Comparison of ENCODE assay signal across 8 mouse cellular contexts in the genomic region with DNA sequence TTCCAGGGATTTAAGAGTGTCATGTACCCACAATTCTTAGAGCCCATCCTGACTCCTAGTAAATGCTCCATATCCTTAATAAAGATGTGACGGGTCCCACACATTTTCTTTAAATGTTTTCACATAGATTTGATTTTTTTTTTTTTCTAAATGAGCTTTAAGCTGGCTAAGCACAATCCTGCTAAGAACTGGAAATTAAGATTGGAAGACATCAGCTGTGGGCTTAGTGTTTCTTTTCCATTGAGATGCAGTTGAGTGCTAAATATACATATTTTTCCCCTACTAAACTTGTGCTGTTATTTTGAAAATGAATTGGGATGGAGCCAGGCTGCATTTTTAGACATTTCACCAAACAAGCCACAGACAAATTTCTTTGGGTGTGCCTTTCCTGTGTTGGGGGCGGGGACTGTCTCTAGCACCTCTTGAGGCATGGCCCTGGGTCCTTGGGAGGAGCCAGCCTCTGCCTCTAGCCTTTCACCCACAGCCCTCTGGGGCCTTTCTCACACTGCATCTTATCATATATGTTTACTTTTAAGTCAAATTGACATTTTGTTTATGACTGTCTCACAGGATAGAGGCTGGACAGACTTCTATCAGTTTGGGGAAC. TPM values are rescaled to one million over a fixed set of nuclear protein-coding genes. Genes with fewer than 3 reads are reported as not detected.
DNase-seq lines count a peak whose midpoint lies in the region; ATAC-seq lines count a peak whose summit lies in the region.
"Had no signal": no experiment of that assay in that cellular context is flagged by ENCODE, and none has a peak within 500 bp of the region (broad histone marks: within the 10 kb centered on the region; RNA-seq: fewer than 3 reads in every experiment).

No protein-coding gene starts in this region.

- H3K27me3 ChIP-seq in heart, embryonic 16.5 days (ENCODE audit: control insufficient read depth, insufficient read depth, low read length): no peaks in the 10 kb centered on the region
- peaks cover 22% of the 10 kb centered on the region for H3K27me3 ChIP-seq in liver, embryonic 12.5 days (replicated peaks)
- no peaks in the 10 kb centered on the region for H3K27me3 ChIP-seq in stomach, embryonic 16.5 days (ENCODE audit: control insufficient read depth, insufficient read depth, low read length)
- H3K27me3 ChIP-seq: limb, embryonic 15.5 days had no signal

- ATAC-seq in CD4-positive, CD25-positive, alpha-beta regulatory T cell, adult 4 months: peak; percentile 73
- ATAC-seq in heart, embryonic 16.5 days (replicated peaks; ENCODE audit: extremely low read depth, insufficient read depth, low FRiP score): no peak
- peak; percentile 76 for ATAC-seq in liver, embryonic 12.5 days
- ATAC-seq in stomach, embryonic 16.5 days (ENCODE audit: insufficient read depth, low FRiP score): peak; percentile 21; the same call in 1 of the 2 replicates

- H3K4me1 ChIP-seq in heart, embryonic 16.5 days (ENCODE audit: control insufficient read depth, insufficient read depth, low read length): peaks cover 27% of the 10 kb centered on the region
- peaks cover 54% of the 10 kb centered on the region for H3K4me1 ChIP-seq in liver, embryonic 12.5 days
- peaks cover 36% of the 10 kb centered on the region for H3K4me1 ChIP-seq in stomach, embryonic 16.5 days (ENCODE audit: control insufficient read depth, insufficient read depth, low read length)

- peak; percentile 21 for DNase-seq in 416B (ENCODE audit: low read depth)
- DNase-seq in retina, postnatal 1 day: no peak
- DNase-seq in cerebellum, postnatal 25 days: no peak

- no peak overlapping the region for H3K4me3 ChIP-seq in heart, embryonic 16.5 days (ENCODE audit: low read length)
- H3K4me3 ChIP-seq in liver, embryonic 12.5 days: no peak overlapping the region
- no peak overlapping the region for H3K4me3 ChIP-seq in stomach, embryonic 16.5 days (replicated peaks; ENCODE audit: low read length)
- H3K4me3 ChIP-seq: limb, embryonic 15.5 days had no signal

- peak overlapping the region; percentile 29; the same call in 1 of the 2 replicates for H3K27ac ChIP-seq in heart, embryonic 16.5 days (ENCODE audit: low read length)
- H3K27ac ChIP-seq in liver, embryonic 12.5 days: peak overlapping the region; percentile 20
- H3K27ac ChIP-seq in stomach, embryonic 16.5 days (ENCODE audit: low read length): peak overlapping the region; percentile 90

- H3K9ac ChIP-seq in heart, embryonic 16.5 days (ENCODE audit: low read length): no peak overlapping the region
- H3K9ac ChIP-seq in liver, embryonic 12.5 days: no peak overlapping the region
- no peak overlapping the region for H3K9ac ChIP-seq in stomach, embryonic 16.5 days (ENCODE audit: low read length)
- H3K9ac ChIP-seq: limb, embryonic 15.5 days had no signal

- H3K36me3 ChIP-seq in heart, embryonic 16.5 days (ENCODE audit: control insufficient read depth, insufficient read depth): no peaks in the 10 kb centered on the region
- H3K36me3 ChIP-seq in liver, embryonic 12.5 days: 0 out of 2 replicates have a peak, but pooled peaks cover 5% of the 10 kb centered on the region
- H3K36me3 ChIP-seq in stomach, embryonic 16.5 days (ENCODE audit: control insufficient read depth, insufficient read depth, low read length): no peaks in the 10 kb centered on the region

- 65% methylated on average over 2 of the region's 2 CpGs for WGBS in heart, embryonic 16.5 days
- 45% methylated on average over 2 of the region's 2 CpGs for WGBS in liver, embryonic 12.5 days (ENCODE audit: insufficient replicate concordance)
- 48% methylated on average over 2 of the region's 2 CpGs for WGBS in stomach, embryonic 16.5 days

- H3K9me3 ChIP-seq in heart, embryonic 16.5 days (replicated peaks; ENCODE audit: control insufficient read depth, low read length): no peaks in the 10 kb centered on the region
- no peaks in the 10 kb centered on the region for H3K9me3 ChIP-seq in liver, embryonic 12.5 days (replicated peaks)
- H3K9me3 ChIP-seq in stomach, embryonic 16.5 days (replicated peaks; ENCODE audit: control insufficient read depth, low read length): no peaks in the 10 kb centered on the region
- H3K9me3 ChIP-seq: limb, embryonic 15.5 days had no signal

- no peak overlapping the region for H3K4me2 ChIP-seq in heart, embryonic 16.5 days (ENCODE audit: low read depth, low read length)
- H3K4me2 ChIP-seq in liver, embryonic 12.5 days: no peak overlapping the region
- no peak overlapping the region for H3K4me2 ChIP-seq in stomach, embryonic 16.5 days (ENCODE audit: low read depth, low read length)
- H3K4me2 ChIP-seq: limb, embryonic 15.5 days had no signal

RNA-seq across cellular contexts. Expression of a gene that starts 36.6 kb away (rescaled TPM):
- polyA plus RNA-seq in CD4-positive, CD25-positive, alpha-beta regulatory T cell, adult 4 months (2017; shearing (Covaris generic)): 1 to 10 TPM; 2.1 to 2.3 TPM
- polyA plus RNA-seq in heart, embryonic 16.5 days (2015; fragmentation: Nextera tagmentation; extraction: Ambion mirVana): 25.1 and 30.2 TPM in 2 replicates
- polyA plus RNA-seq in liver, embryonic 12.5 days (2016; fragmentation: Nextera tagmentation; extraction: Ambion mirVana): 21.1 and 21.9 TPM in 2 replicates
- 59.7 and 62.0 TPM in 2 replicates for polyA plus RNA-seq in stomach, embryonic 16.5 days (2015; fragmentation: Nextera tagmentation; extraction: Ambion mirVana)

Comparison
In these comparisons a context has a peak if more than half of its experiments do, and no peak if none do; other contexts are left out.
1. H3K27ac ChIP-seq: peak in every context shown above with its lines; median percentile 90 in stomach, embryonic 16.5 days; 29 in heart, embryonic 16.5 days; 20 in liver, embryonic 12.5 days.